Mouse (Mus musculus) kidney, postnatal 0 days (tissue): ENCODE measurements around the gene Trim11. TPM values are rescaled to one million over a fixed set of nuclear protein-coding genes. Genes with fewer than 3 reads are reported as not detected.
A peak's percentile ranks its signal among the peaks of the same experiment; 100 is the strongest.

Experiments used
- ATAC-seq: fragments of 200-750 bp; cut with Nextera tagmentation; replicated peaks from 2 replicates; pipeline ENCODE4 v1.8.0; 2017; ENCODE audit warnings: low read depth, moderate number of reproducible peaks, moderate TSS enrichment, moderate library complexity; ENCODE audit not compliant: low FRiP score
- DNase-seq: peaks from one replicate; pipeline ENCODE4 v3.0.0-alpha.2; 2016; ENCODE audit warnings: low spot score
- H3K27ac ChIP-seq: fragments of 300-500 bp; sonication (generic); 2 replicates; pipeline ENCODE4 v1.5.1; 2014; ENCODE audit warnings: mild to moderate bottlenecking
- H3K27me3 ChIP-seq: fragments of 300-500 bp; sonication (generic); 2 replicates; pipeline ENCODE4 v1.6.1; 2014; ENCODE audit warnings: low read length, mixed read lengths; ENCODE audit not compliant: insufficient read depth
- H3K36me3 ChIP-seq: fragments of 300-500 bp; sonication (generic); 2 replicates; pipeline ENCODE4 v1.6.1; 2014; ENCODE audit warnings: low read length, mixed read lengths; ENCODE audit not compliant: insufficient read depth
- H3K4me1 ChIP-seq: fragments of 300-500 bp; sonication (generic); replicated peaks from 2 replicates; pipeline ENCODE4 v1.6.1; 2014; ENCODE audit warnings: antibody characterized with exemption, low read length, mixed read lengths; ENCODE audit not compliant: insufficient read depth
- H3K4me2 ChIP-seq: fragments of 300-500 bp; sonication (generic); 2 replicates; pipeline ENCODE4 v1.6.1; 2014; ENCODE audit warnings: mild to moderate bottlenecking, low read length, moderate library complexity, mixed read lengths
- H3K4me3 ChIP-seq: fragments of 300-500 bp; sonication (generic); replicated peaks from 2 replicates; pipeline ENCODE4 v1.5.1; 2014; ENCODE audit warnings: low read depth, low read length
- H3K9ac ChIP-seq: fragments of 300-500 bp; sonication (generic); 2 replicates; pipeline ENCODE4 v1.6.1; 2014; ENCODE audit warnings: low read depth, low read length
- H3K9me3 ChIP-seq: fragments of 300-500 bp; sonication (generic); replicated peaks from 2 replicates; pipeline ENCODE4 v1.6.1; 2016; ENCODE audit warnings: low read length, inconsistent platforms, mixed read lengths
- CTCF ChIP-seq: IDR thresholded peaks from 2 replicates; pipeline ENCODE4 v1.5.1; 2016; ENCODE audit warnings: antibody characterized with exemption, low read depth, mild to moderate bottlenecking, moderate library complexity
- whole genome bisulfite sequencing: fragments of 180-500 bp; shearing (Covaris S2); extraction: QIAGEN DNeasy Blood & Tissue Kit; methylation state at CpG from one replicate; pipeline ENCODE4 v1.1.7; 2014; 5-methylcytosine and 5-hydroxymethylcytosine counted together
- polyA plus RNA-seq: library from polyadenylated mRNA; unstranded; fragments of >200 nt; fragmentation: Nextera tagmentation; extraction: Ambion mirVana; gene quantifications from 2 replicates; pipeline ENCODE4 v1.2.1, GENCODE M21; 2015

Trim11 gene
- polyA plus RNA-seq, 1 experiment from 2014 or later: 16.3 TPM

GRCm38 (mm10) chr11:58977150-58977549, 743 bp upstream of the Trim11 start:
- peak overlapping the region; percentile 95 for H3K4me2 ChIP-seq
- DNase-seq (peak; percentile 42), ATAC-seq (0 out of 2 replicates have a peak, but pooled peaks have one; percentile 18)
- no peaks in the 10 kb centered on the region for H3K9me3 ChIP-seq
- H3K36me3 ChIP-seq: 0 out of 2 replicates have a peak, but pooled peaks cover 2% of the 10 kb centered on the region
- H3K4me3 ChIP-seq: peak overlapping the region; percentile 67
- TF ChIP-seq CTCF: no peak
- peak overlapping the region; percentile 91 for H3K27ac ChIP-seq
- WGBS: under 1% methylated on average over 29 of the region's 29 CpGs
- H3K9ac ChIP-seq: peak overlapping the region; percentile 90
- no peaks in the 10 kb centered on the region for H3K27me3 ChIP-seq
- H3K4me1 ChIP-seq: peaks cover 24% of the 10 kb centered on the region; the same call in 1 of the 2 replicates

- peak overlapping the region; percentile 90 for H3K9ac ChIP-seq
- H3K36me3 ChIP-seq: peaks cover 7% of the 10 kb centered on the region; the same call in 1 of the 2 replicates
- peak; percentile 5; the same call in 1 of the 2 replicates for ATAC-seq
- no peaks in the 10 kb centered on the region for H3K27me3 ChIP-seq
- no peak for DNase-seq
- H3K4me1 ChIP-seq: peaks cover 24% of the 10 kb centered on the region; the same call in 1 of the 2 replicates
- no peak for TF ChIP-seq CTCF
- no peaks in the 10 kb centered on the region for H3K9me3 ChIP-seq
- H3K4me3 ChIP-seq: peak overlapping the region; percentile 67
- under 1% methylated on average over 21 of the region's 21 CpGs for WGBS
- peak overlapping the region; percentile 95 for H3K4me2 ChIP-seq
- H3K27ac ChIP-seq: peak overlapping the region; percentile 91
These were observed 276 bp upstream of the Trim11 start for GRCm38 (mm10) chr11:58977607-58978026.

- Histone ChIP-seq H3K9me3 (no peaks in the 10 kb centered on the region), H3K27ac (peak overlapping the region; percentile 91; the same call in 1 of the 2 replicates), H3K9ac (peak overlapping the region; percentile 90), H3K4me1 (peaks cover 24% of the 10 kb centered on the region; the same call in 1 of the 2 replicates), H3K4me2 (peak overlapping the region; percentile 95), H3K36me3 (peaks cover 12% of the 10 kb centered on the region; the same call in 1 of the 2 replicates), H3K27me3 (no peaks in the 10 kb centered on the region), H3K4me3 (peak overlapping the region; percentile 67)
- WGBS: 2% methylated on average over 5 of the region's 5 CpGs
- TF ChIP-seq CTCF: no peak
- DNase-seq (no peak), ATAC-seq (no peak)
These were observed 775 bp downstream of the Trim11 start for GRCm38 (mm10) chr11:58978706-58979030.

GRCm38 (mm10) chr11:58979183-58979582, 1.3 kb downstream of the Trim11 start:
- 55% methylated on average over 3 of the region's 3 CpGs for WGBS
- Histone ChIP-seq H3K4me3 (peak overlapping the region; percentile 67), H3K4me1 (peaks cover 24% of the 10 kb centered on the region; the same call in 1 of the 2 replicates), H3K36me3 (peaks cover 15% of the 10 kb centered on the region; the same call in 1 of the 2 replicates), H3K4me2 (peak overlapping the region; percentile 95), H3K9me3 (no peaks in the 10 kb centered on the region), H3K27ac (no peak overlapping the region), H3K9ac (peak overlapping the region; percentile 90), H3K27me3 (no peaks in the 10 kb centered on the region)
- no peak for ATAC-seq
- no peak for DNase-seq
- TF ChIP-seq CTCF: no peak

- Histone ChIP-seq H3K36me3 (peaks cover 15% of the 10 kb centered on the region), H3K9ac (peak overlapping the region; percentile 49), H3K4me2 (peak overlapping the region; percentile 95), H3K27ac (0 out of 2 replicates have a peak overlapping the region, but pooled peaks have one; percentile 19), H3K4me1 (peaks cover 24% of the 10 kb centered on the region; the same call in 1 of the 2 replicates), H3K4me3 (peak overlapping the region; percentile 67; the same call in 1 of the 2 replicates), H3K9me3 (no peaks in the 10 kb centered on the region), H3K27me3 (no peaks in the 10 kb centered on the region)
- 63% methylated on average over 7 of the region's 7 CpGs for WGBS
- TF ChIP-seq CTCF: no peak
- ATAC-seq: no peak
- no peak for DNase-seq
These were observed 1.8 kb downstream of the Trim11 start for GRCm38 (mm10) chr11:58979661-58980060.

GRCm38 (mm10) chr11:58980381-58980990, 2.6 kb downstream of the Trim11 start:
- peak; percentile 29 for DNase-seq
- H3K27me3 ChIP-seq: no peaks in the 10 kb centered on the region
- no peak overlapping the region for H3K9ac ChIP-seq
- 49% methylated on average over 5 of the region's 5 CpGs for WGBS
- no peak for ATAC-seq
- TF ChIP-seq CTCF: peak; percentile 33; the same call in 1 of the 2 replicates
- no peak overlapping the region for H3K4me3 ChIP-seq
- H3K27ac ChIP-seq: no peak overlapping the region
- H3K9me3 ChIP-seq: no peaks in the 10 kb centered on the region
- peaks cover 24% of the 10 kb centered on the region; the same call in 1 of the 2 replicates for H3K4me1 ChIP-seq
- H3K36me3 ChIP-seq: peaks cover 22% of the 10 kb centered on the region
- H3K4me2 ChIP-seq: no peak overlapping the region
